Mouse (Mus musculus): Measurements from ENCODE around the gene Pcnp. TPM values are rescaled to one million over a fixed set of nuclear protein-coding genes. Genes with fewer than 3 reads are reported as not detected.
A peak's percentile ranks its signal among the peaks of the same experiment; 100 is the strongest.

The Pcnp gene
- total and polyA plus RNA-seq, 3 experiments = 79.1 to 128 (median 88.5) TPM

DNA sequence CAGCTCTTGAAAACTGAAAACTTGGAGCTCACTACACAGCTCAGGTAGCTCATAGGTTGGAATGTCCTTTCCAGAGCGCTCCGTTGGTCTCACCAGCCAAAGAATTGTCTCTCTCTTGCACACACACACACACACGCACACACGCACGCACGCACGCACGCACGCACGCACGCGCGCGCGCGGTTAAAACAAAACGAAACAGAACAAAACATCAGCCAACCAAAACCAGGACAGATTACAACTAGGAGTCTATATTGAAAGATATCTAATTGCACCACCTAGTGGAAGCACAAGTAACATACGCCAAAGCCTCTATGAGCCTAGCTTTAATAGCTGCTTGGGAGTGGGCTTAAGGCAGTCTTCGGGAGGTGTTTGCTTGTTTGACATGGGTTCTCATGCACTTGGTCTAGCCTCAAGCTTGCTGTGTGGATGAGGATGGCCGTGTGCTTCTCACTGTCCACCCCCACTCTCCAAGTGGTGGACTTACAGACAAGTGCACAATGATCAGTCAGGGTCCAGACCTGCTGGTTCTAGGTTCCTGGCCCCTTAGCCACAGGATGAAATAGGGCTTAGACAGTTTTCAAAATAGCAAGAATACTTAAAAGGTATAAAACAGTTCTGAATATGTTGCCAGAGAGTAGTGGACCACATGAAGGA is 34.9 kb upstream of the Pcnp start:
- no peaks in the 10 kb centered on the region; the same call in 1 of the 2 replicates for H3K79me2 ChIP-seq (ENCODE audit: control insufficient read depth, insufficient read depth, low read length, poor library complexity)
- peak overlapping the region; percentile 77 for H3K9ac ChIP-seq (ENCODE audit: control insufficient read depth, low read depth, low read length, poor library complexity, severe bottlenecking)
- TF ChIP-seq KAT2A (conservative IDR thresholded peaks at IDR 0.05; ENCODE audit: low read depth, low read length) = no peak; the same call in 1 of the 2 replicates
- TF ChIP-seq MAX (IDR thresholded peaks at IDR 0.05; ENCODE audit: low read length) = 0 out of 2 replicates have a peak, but pooled peaks have one; percentile 55
- no peak for TF ChIP-seq USF1 (IDR thresholded peaks at IDR 0.05; ENCODE audit: low read depth, low read length)
- peak in 2 of 3 experiments; percentile 80 to 81; a peak in 4 of 6 replicates for TF ChIP-seq CTCF (IDR thresholded peaks at IDR 0.05 in 2 of 3, conservative IDR thresholded peaks at IDR 0.05 in 1 of 3; ENCODE audit: control insufficient read depth in 1 of 3, insufficient read depth in 1 of 3, low read depth in 2 of 3, low read length in 3 of 3, poor library complexity in 1 of 3, severe bottlenecking in 1 of 3)
- no peak for TF ChIP-seq MAFK (IDR thresholded peaks at IDR 0.05; ENCODE audit: borderline replicate concordance, low read depth, low read length)
- TF ChIP-seq SMC3 (IDR thresholded peaks at IDR 0.05; ENCODE audit: low read depth, low read length) = peak; percentile 75
- TF ChIP-seq MYC (IDR thresholded peaks at IDR 0.05; ENCODE audit: low read depth, low read length) = peak; percentile 48
- peak; percentile 76 for TF ChIP-seq ZC3H11A (IDR thresholded peaks at IDR 0.05; ENCODE audit: low read depth, low read length)
- TF ChIP-seq HCFC1 (IDR thresholded peaks at IDR 0.05; ENCODE audit: low read depth, low read length) = peak; percentile 78
- TF ChIP-seq GATA1 (IDR thresholded peaks at IDR 0.05; ENCODE audit: low read depth, low read length) = 0 out of 2 replicates have a peak, but pooled peaks have one; percentile 15
- TF ChIP-seq GABPA (IDR thresholded peaks at IDR 0.05; ENCODE audit: low read depth, low read length) = no peak
- peak; percentile 64; the same call in 1 of the 2 replicates for TF ChIP-seq BHLHE40 (IDR thresholded peaks at IDR 0.05; ENCODE audit: borderline replicate concordance, low read depth, low read length)
- TF ChIP-seq SIN3A (IDR thresholded peaks at IDR 0.05; ENCODE audit: low read length) = peak; percentile 83
- TF ChIP-seq TBP (IDR thresholded peaks at IDR 0.05; ENCODE audit: low read depth, low read length) = peak; percentile 41; the same call in 1 of the 2 replicates
- peak; percentile 80 for TF ChIP-seq RAD21 (IDR thresholded peaks at IDR 0.05; ENCODE audit: low read depth, low read length)
- TF ChIP-seq MAZ (IDR thresholded peaks at IDR 0.05; ENCODE audit: low read depth, low read length) = 0 out of 2 replicates have a peak, but pooled peaks have one; percentile 31
- TF ChIP-seq E2F4 (IDR thresholded peaks at IDR 0.05; ENCODE audit: borderline replicate concordance, low read depth, low read length) = peak; percentile 50; the same call in 1 of the 2 replicates
- peak; percentile 66 for TF ChIP-seq NELFE (IDR thresholded peaks at IDR 0.05; ENCODE audit: low read depth, low read length)
- peak in 1 of 2 experiments; percentile 71; a peak in 2 of 4 replicates for TF ChIP-seq POLR2A (IDR thresholded peaks at IDR 0.05; ENCODE audit: control insufficient read depth in 1 of 2, insufficient read depth in 1 of 2, low read depth in 1 of 2, low read length in 2 of 2, poor library complexity in 1 of 2)
- peak; percentile 79 for TF ChIP-seq NRF1 (IDR thresholded peaks at IDR 0.05; ENCODE audit: insufficient read depth, low read depth, low read length, poor library complexity, severe bottlenecking)
- TF ChIP-seq ZNF384 (IDR thresholded peaks at IDR 0.05; ENCODE audit: low read depth, low read length) = no peak
- peaks cover 3 to 15% of the 10 kb centered on the region in 2 experiments for H3K4me1 ChIP-seq (ENCODE audit: control insufficient read depth in 1 of 2, insufficient read depth in 2 of 2, low read length in 2 of 2)
- peak; percentile 92 for DNase-seq (ENCODE audit: low read depth, low spot score)
- H3K9me3 ChIP-seq (replicated peaks; ENCODE audit: insufficient read depth, low read length) = no peaks in the 10 kb centered on the region
- peak overlapping the region; percentile 78 for H3K27ac ChIP-seq (ENCODE audit: control insufficient read depth, low read depth, low read length)
- peak overlapping the region; percentile 73 to 74 for H3K4me3 ChIP-seq (ENCODE audit: control insufficient read depth in 1 of 2, insufficient read depth in 1 of 2, low read depth in 2 of 2, low read length in 2 of 2)
- H3K27me3 ChIP-seq (ENCODE audit: control insufficient read depth in 1 of 2, insufficient read depth in 2 of 2, low read length in 2 of 2) = no peaks in the 10 kb centered on the region
- peaks cover 0 to 14% of the 10 kb centered on the region in 2 experiments; a peak in 2 of 4 replicates for H3K36me3 ChIP-seq (ENCODE audit: control insufficient read depth in 1 of 2, insufficient read depth in 2 of 2, low read length in 2 of 2)

Data from MEL (cell line).